Mouse (Mus musculus) liver, embryonic 14.5 days (tissue): Measurements from ENCODE around the gene Ikbip. TPM values are rescaled to one million over a fixed set of nuclear protein-coding genes. Genes with fewer than 3 reads are reported as not detected.

Experiments used
- ATAC-seq: fragments of 200-750 bp; cut with Nextera tagmentation; 2 replicates; pipeline ENCODE4 v1.8.0; 2017; ENCODE audit warnings: moderate number of reproducible peaks, mild to moderate bottlenecking, moderate library complexity; ENCODE audit not compliant: insufficient read depth
- DNase-seq, 3 experiments: peaks; one replicate each; pipeline ENCODE4 v3.0.0-alpha.2; 2012 to 2013; ENCODE audit warnings: low read depth in 3 of 3, low spot score in 3 of 3
- H3K27ac ChIP-seq: fragments of 300-500 bp; sonication (generic); 2 replicates; pipeline ENCODE4 v1.5.1; 2014; ENCODE audit warnings: moderate library complexity, mild to moderate bottlenecking, control low read depth, inconsistent platforms
- H3K27me3 ChIP-seq: fragments of 300-500 bp; sonication (generic); 2 replicates; pipeline ENCODE4 v1.6.1; 2014; ENCODE audit warnings: mild to moderate bottlenecking, low read length, moderate library complexity; ENCODE audit not compliant: control insufficient read depth, insufficient read depth
- H3K36me3 ChIP-seq: fragments of 300-500 bp; sonication (generic); replicated peaks from 2 replicates; pipeline ENCODE4 v1.6.1; 2014; ENCODE audit warnings: low read depth; ENCODE audit not compliant: control insufficient read depth, insufficient read depth
- H3K4me1 ChIP-seq, 2 experiments: fragments of 200-500 bp in 1 of 2; fragments of 300-500 bp in 1 of 2; sonication (generic) in 1 of 2; replicated peaks; 2 replicates each; pipeline ENCODE4 v1.6.1; 2012 to 2014; ENCODE audit warnings: antibody characterized with exemption in 1 of 2, inconsistent platforms in 1 of 2, low read length in 1 of 2; ENCODE audit not compliant: control insufficient read depth in 2 of 2, insufficient read depth in 2 of 2
- H3K4me2 ChIP-seq: fragments of 300-500 bp; sonication (generic); 2 replicates; pipeline ENCODE4 v1.6.1; 2014; ENCODE audit warnings: low read depth, mild to moderate bottlenecking, control low read depth, moderate library complexity
- H3K4me3 ChIP-seq, 2 experiments: fragments of 200-500 bp in 1 of 2; fragments of 300-500 bp in 1 of 2; sonication (generic) in 1 of 2; 2 replicates each; pipeline ENCODE4 v1.5.1; 2012 to 2014; ENCODE audit warnings: low read depth in 2 of 2, low read length in 2 of 2, mild to moderate bottlenecking in 2 of 2, control low read depth in 1 of 2, inconsistent platforms in 1 of 2, moderate library complexity in 1 of 2; ENCODE audit not compliant: insufficient read depth in 1 of 2
- H3K9ac ChIP-seq: fragments of 300-500 bp; sonication (generic); replicated peaks from 2 replicates; pipeline ENCODE4 v1.6.1; 2014; ENCODE audit warnings: mild to moderate bottlenecking, control low read depth, moderate library complexity
- H3K9me3 ChIP-seq: fragments of 300-500 bp; sonication (generic); 2 replicates; pipeline ENCODE4 v1.6.1; 2016; ENCODE audit warnings: low read length, mixed read lengths; ENCODE audit not compliant: control insufficient read depth
- CTCF ChIP-seq: IDR thresholded peaks from 2 replicates; pipeline ENCODE4 v1.5.1; 2016; ENCODE audit warnings: antibody characterized with exemption, low read depth, control low read depth
- EP300 ChIP-seq: IDR thresholded peaks from 2 replicates; pipeline ENCODE4 v1.6.1; 2016; ENCODE audit warnings: antibody characterized with exemption, low read depth
- WGBS: fragments of 180-500 bp; shearing (Covaris S2); extraction: QIAGEN DNeasy Blood & Tissue Kit; methylation state at CpG from one replicate; pipeline ENCODE4 v1.1.7; 2014; ENCODE audit not compliant: insufficient replicate concordance; 5-methylcytosine and 5-hydroxymethylcytosine counted together
- polyA plus RNA-seq, 2 experiments: library from polyadenylated mRNA; depleted of rRNA in 1 of 2; stranded (reverse) in 1 of 2; unstranded in 1 of 2; fragments of >200 nt; fragmentation: Nextera tagmentation in 1 of 2; extraction: Ambion mirVana in 1 of 2; gene quantifications; 2 replicates each; pipeline versions ENCODE4 v1.2.1 to v1.2.3; 2012 to 2014

Ikbip gene
- polyA plus RNA-seq, 2 experiments, result 4.0 to 7.9 TPM

DNA sequence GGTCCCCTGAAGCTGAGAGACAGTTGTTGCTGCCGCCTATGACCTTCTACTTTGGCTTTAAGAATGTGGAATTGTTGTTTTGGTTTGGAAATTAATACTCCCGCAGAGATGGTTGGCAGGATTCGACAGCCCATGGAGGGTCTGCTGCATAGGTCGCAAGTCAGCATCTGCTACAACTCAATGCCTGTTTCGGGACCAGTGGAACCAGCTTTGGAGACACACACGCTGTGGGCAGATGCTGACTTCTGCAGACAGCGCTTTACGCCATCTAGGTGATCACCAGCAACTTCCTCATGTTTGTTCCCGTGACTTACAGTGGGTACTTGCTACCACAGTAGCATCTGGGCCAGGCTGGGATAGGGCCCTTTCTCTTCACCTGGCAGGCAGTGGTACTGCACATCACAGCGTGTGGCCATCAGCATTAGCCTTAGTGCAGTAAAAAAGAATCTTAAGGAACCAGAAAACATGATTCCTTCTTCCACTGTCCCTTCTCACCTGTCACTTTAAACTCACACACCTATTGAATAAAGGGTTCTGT is 60.0 kb downstream of the Ikbip start:
- H3K36me3 ChIP-seq, result peaks cover 28% of the 10 kb centered on the region
- DNase-seq, result no peak
- no peaks in the 10 kb centered on the region for H3K27me3 ChIP-seq
- H3K4me2 ChIP-seq, result no peak overlapping the region
- peaks cover 5 to 13% of the 10 kb centered on the region in 2 experiments; a peak in 2 of 4 replicates for H3K4me1 ChIP-seq
- H3K27ac ChIP-seq, result no peak overlapping the region
- no peak overlapping the region for H3K9ac ChIP-seq
- TF ChIP-seq EP300, result no peak
- TF ChIP-seq CTCF, result peak; percentile 35
- 58% methylated on average over 10 of the region's 10 CpGs for WGBS
- H3K4me3 ChIP-seq, result no peak overlapping the region
- no peak for ATAC-seq
- H3K9me3 ChIP-seq, result no peaks in the 10 kb centered on the region

DNA sequence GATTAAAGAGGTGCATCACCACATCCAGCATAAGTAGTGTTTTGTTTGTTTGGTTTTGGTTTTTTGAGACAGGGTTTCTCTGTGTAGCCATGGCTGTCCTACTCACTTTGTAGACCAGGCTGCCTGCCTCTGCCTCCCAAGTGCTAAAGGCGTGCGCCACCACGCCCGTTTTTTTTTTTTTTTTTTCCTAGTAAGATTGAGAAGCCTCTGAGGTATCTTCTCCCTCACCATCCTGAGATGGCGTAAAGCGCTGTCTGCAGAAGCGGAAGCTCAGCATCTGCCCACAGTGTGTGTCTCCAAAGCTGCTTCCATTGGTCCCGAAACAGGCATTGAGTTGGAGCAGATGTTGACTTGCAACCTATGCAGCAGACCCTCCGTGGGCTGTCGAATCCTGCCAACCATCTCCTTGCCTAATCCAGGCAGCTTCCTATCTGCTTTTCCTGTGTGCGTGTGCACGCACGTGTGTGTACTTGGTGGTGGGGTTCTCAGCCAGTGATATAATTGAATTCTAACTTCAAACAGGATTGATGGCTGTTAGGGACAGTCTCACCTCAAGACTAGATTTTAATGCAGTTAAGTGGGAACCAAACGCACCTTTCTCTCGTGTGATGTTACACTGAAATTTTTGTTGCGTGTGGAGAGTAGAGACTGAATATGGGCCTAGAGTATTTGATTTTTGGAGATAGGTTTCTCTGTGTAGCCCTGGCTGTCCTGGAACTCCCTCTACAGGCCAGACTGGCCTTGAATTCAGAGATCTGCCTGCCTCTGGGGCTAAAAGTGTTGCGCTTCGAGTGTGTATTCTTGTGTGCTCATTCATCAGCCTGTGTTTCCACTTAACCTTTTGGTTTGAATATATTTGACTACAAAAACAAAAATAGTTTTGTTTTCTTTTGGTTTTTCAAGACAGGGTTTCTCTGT is 60.8 kb downstream of the Ikbip start:
- 43% methylated on average over 18 of the region's 18 CpGs for WGBS
- Histone ChIP-seq H3K4me1 (peaks cover 5 to 9% of the 10 kb centered on the region in 2 experiments; a peak in 2 of 4 replicates), H3K36me3 (peaks cover 33% of the 10 kb centered on the region), H3K9ac (no peak overlapping the region), H3K27me3 (no peaks in the 10 kb centered on the region), H3K27ac (no peak overlapping the region), H3K9me3 (no peaks in the 10 kb centered on the region), H3K4me3 (no peak overlapping the region), H3K4me2 (no peak overlapping the region)
- TF ChIP-seq CTCF (peak; percentile 36; the same call in 1 of the 2 replicates), EP300 (no peak)
- ATAC-seq, result peak; percentile 27
- DNase-seq, result no peak

DNA sequence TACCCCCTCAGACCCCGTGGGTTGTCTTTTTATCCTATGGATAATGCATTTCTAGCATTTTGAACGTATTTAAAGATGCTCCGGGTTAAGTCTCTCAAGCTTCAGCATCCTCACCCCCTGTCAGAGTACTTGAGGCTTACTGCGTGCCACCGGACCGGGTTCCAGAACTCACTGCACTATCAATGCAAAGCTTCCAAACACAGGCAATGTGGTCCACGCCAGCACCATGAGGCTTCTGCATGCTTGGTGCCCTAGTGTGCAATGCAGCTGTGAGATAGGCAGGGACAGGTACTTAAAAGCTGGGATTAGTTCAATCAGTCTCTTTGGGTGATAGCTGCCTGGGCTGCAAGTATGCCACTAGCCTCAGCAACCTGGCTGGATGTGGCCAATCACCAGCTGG is 62.7 kb downstream of the Ikbip start:
- no peaks in the 10 kb centered on the region for H3K9me3 ChIP-seq
- H3K36me3 ChIP-seq, result peaks cover 52% of the 10 kb centered on the region
- 92% methylated on average over 7 of the region's 7 CpGs for WGBS
- no peaks in the 10 kb centered on the region for H3K4me1 ChIP-seq
- no peaks in the 10 kb centered on the region for H3K27me3 ChIP-seq
- H3K4me3 ChIP-seq, result no peak overlapping the region
- DNase-seq (no peak), ATAC-seq (no peak)
- no peak overlapping the region for H3K27ac ChIP-seq
- no peak for TF ChIP-seq CTCF
- no peak for TF ChIP-seq EP300
- no peak overlapping the region for H3K9ac ChIP-seq
- H3K4me2 ChIP-seq, result no peak overlapping the region

Other genes starting within 250 kb of the Ikbip start
- gene Apaf1, start 170 bp upstream of the Ikbip start, polyA plus RNA-seq (2012; rRNA removed), result 4.3 and 7.2 TPM in 2 replicates
- 8.2 and 9.1 TPM in 2 replicates for gene Apaf1, start 170 bp upstream of the Ikbip start, polyA plus RNA-seq (2014; fragmentation: Nextera tagmentation; extraction: Ambion mirVana)
- gene Slc25a3, start 41.1 kb downstream of the Ikbip start, polyA plus RNA-seq (2012; rRNA removed), result 121 and 190 TPM in 2 replicates
- gene Slc25a3, start 41.1 kb downstream of the Ikbip start, polyA plus RNA-seq (2014; fragmentation: Nextera tagmentation; extraction: Ambion mirVana), result 207 and 223 TPM in 2 replicates
- 79.8 and 111 TPM in 2 replicates for gene Tmpo, start 98.4 kb downstream of the Ikbip start, polyA plus RNA-seq (2012; rRNA removed)
- gene Tmpo, start 98.4 kb downstream of the Ikbip start, polyA plus RNA-seq (2014; fragmentation: Nextera tagmentation; extraction: Ambion mirVana), result 116 and 130 TPM in 2 replicates